Mouse (Mus musculus): ENCODE data around the gene Hectd1. TPM values are rescaled to one million over a fixed set of nuclear protein-coding genes. Genes with fewer than 3 reads are reported as not detected.

The Hectd1 gene
- polyA plus RNA-seq, 2 experiments: 35.8 to 44.0 TPM

- H3K27me3 ChIP-seq (ENCODE audit: control insufficient read depth, insufficient read depth, low read length): no peaks in the 10 kb centered on the region
- peaks cover 17% of the 10 kb centered on the region; the same call in 1 of the 2 replicates for H3K36me3 ChIP-seq (ENCODE audit: control insufficient read depth, insufficient read depth, low read length)
- H3K4me2 ChIP-seq (replicated peaks; ENCODE audit: low read depth, low read length, severe bottlenecking): no peak overlapping the region
- TF ChIP-seq POLR2A (IDR thresholded peaks at IDR 0.05; ENCODE audit: borderline replicate concordance, extremely low read depth, insufficient read depth, insufficient read length): no peak
- no peak for ATAC-seq (ENCODE audit: low FRiP score, low read depth)
- H3K4me3 ChIP-seq (replicated peaks; ENCODE audit: low read length): no peak overlapping the region
- H3K27ac ChIP-seq (replicated peaks; ENCODE audit: low read depth, low read length): no peak overlapping the region
- H3K9me3 ChIP-seq (ENCODE audit: control insufficient read depth, low read length): no peaks in the 10 kb centered on the region
- H3K9ac ChIP-seq (ENCODE audit: low read depth, low read length, severe bottlenecking): no peak overlapping the region
- 77% methylated on average over 8 of the region's 8 CpGs for WGBS
- DNase-seq (ENCODE audit: low spot score): no peak
- H3K4me1 ChIP-seq (ENCODE audit: control insufficient read depth, insufficient read depth, low read length): no peaks in the 10 kb centered on the region; the same call in 1 of the 2 replicates
These were observed 11.3 kb downstream of the Hectd1 start for GRCm38 (mm10) chr12:51817815-51818613.

GRCm38 (mm10) chr12:51811388-51812140 lies 17.8 kb downstream of the Hectd1 start:
- no peak for ATAC-seq (ENCODE audit: low FRiP score, low read depth)
- Histone ChIP-seq H3K9me3 (ENCODE audit: control insufficient read depth, low read length) (no peaks in the 10 kb centered on the region), H3K4me3 (replicated peaks; ENCODE audit: low read length) (no peak overlapping the region), H3K4me2 (replicated peaks; ENCODE audit: low read depth, low read length, severe bottlenecking) (no peak overlapping the region), H3K9ac (ENCODE audit: low read depth, low read length, severe bottlenecking) (no peak overlapping the region), H3K27ac (replicated peaks; ENCODE audit: low read depth, low read length) (no peak overlapping the region), H3K4me1 (ENCODE audit: control insufficient read depth, insufficient read depth, low read length) (0 out of 2 replicates have a peak, but pooled peaks cover 4% of the 10 kb centered on the region), H3K36me3 (ENCODE audit: control insufficient read depth, insufficient read depth, low read length) (peaks cover 11% of the 10 kb centered on the region; the same call in 1 of the 2 replicates), H3K27me3 (ENCODE audit: control insufficient read depth, insufficient read depth, low read length) (no peaks in the 10 kb centered on the region)
- no peak for DNase-seq (ENCODE audit: low spot score)
- no peak for TF ChIP-seq POLR2A (IDR thresholded peaks at IDR 0.05; ENCODE audit: borderline replicate concordance, extremely low read depth, insufficient read depth, insufficient read length)
- 78% methylated on average over 5 of the region's 5 CpGs for WGBS

- no peak for TF ChIP-seq POLR2A (IDR thresholded peaks at IDR 0.05; ENCODE audit: borderline replicate concordance, extremely low read depth, insufficient read depth, insufficient read length)
- peaks cover 19% of the 10 kb centered on the region for H3K36me3 ChIP-seq (ENCODE audit: control insufficient read depth, insufficient read depth, low read length)
- no peak overlapping the region for H3K4me3 ChIP-seq (replicated peaks; ENCODE audit: low read length)
- no peak overlapping the region for H3K9ac ChIP-seq (ENCODE audit: low read depth, low read length, severe bottlenecking)
- H3K27ac ChIP-seq (replicated peaks; ENCODE audit: low read depth, low read length): no peak overlapping the region
- no peak overlapping the region for H3K4me2 ChIP-seq (replicated peaks; ENCODE audit: low read depth, low read length, severe bottlenecking)
- 0 out of 2 replicates have a peak, but pooled peaks cover 4% of the 10 kb centered on the region for H3K4me1 ChIP-seq (ENCODE audit: control insufficient read depth, insufficient read depth, low read length)
- no peaks in the 10 kb centered on the region for H3K9me3 ChIP-seq (ENCODE audit: control insufficient read depth, low read length)
- DNase-seq (ENCODE audit: low spot score) (no peak), ATAC-seq (ENCODE audit: low FRiP score, low read depth) (no peak)
- no peaks in the 10 kb centered on the region for H3K27me3 ChIP-seq (ENCODE audit: control insufficient read depth, insufficient read depth, low read length)
These were observed 18.8 kb downstream of the Hectd1 start for GRCm38 (mm10) chr12:51810564-51810963.

- peaks cover 87% of the 10 kb centered on the region for H3K36me3 ChIP-seq (ENCODE audit: control insufficient read depth, insufficient read depth, low read length)
- H3K4me1 ChIP-seq (ENCODE audit: control insufficient read depth, insufficient read depth, low read length): no peaks in the 10 kb centered on the region
- H3K4me2 ChIP-seq (replicated peaks; ENCODE audit: low read depth, low read length, severe bottlenecking): no peak overlapping the region
- WGBS: 92% methylated on average over 7 of the region's 7 CpGs
- H3K4me3 ChIP-seq (replicated peaks; ENCODE audit: low read length): no peak overlapping the region
- no peaks in the 10 kb centered on the region for H3K27me3 ChIP-seq (ENCODE audit: control insufficient read depth, insufficient read depth, low read length)
- no peak for DNase-seq (ENCODE audit: low spot score)
- no peak overlapping the region for H3K27ac ChIP-seq (replicated peaks; ENCODE audit: low read depth, low read length)
- H3K9ac ChIP-seq (ENCODE audit: low read depth, low read length, severe bottlenecking): no peak overlapping the region
- H3K9me3 ChIP-seq (ENCODE audit: control insufficient read depth, low read length): no peaks in the 10 kb centered on the region
- TF ChIP-seq POLR2A (IDR thresholded peaks at IDR 0.05; ENCODE audit: borderline replicate concordance, extremely low read depth, insufficient read depth, insufficient read length): no peak
- no peak for ATAC-seq (ENCODE audit: low FRiP score, low read depth)
These were observed 44.5 kb downstream of the Hectd1 start for GRCm38 (mm10) chr12:51784842-51785241.

- ATAC-seq (ENCODE audit: low FRiP score, low read depth) (no peak), DNase-seq (ENCODE audit: low spot score) (no peak)
- H3K4me2 ChIP-seq (replicated peaks; ENCODE audit: low read depth, low read length, severe bottlenecking): no peak overlapping the region
- no peak for TF ChIP-seq POLR2A (IDR thresholded peaks at IDR 0.05; ENCODE audit: borderline replicate concordance, extremely low read depth, insufficient read depth, insufficient read length)
- H3K27ac ChIP-seq (replicated peaks; ENCODE audit: low read depth, low read length): no peak overlapping the region
- H3K36me3 ChIP-seq (ENCODE audit: control insufficient read depth, insufficient read depth, low read length): peaks cover 66% of the 10 kb centered on the region
- no peaks in the 10 kb centered on the region for H3K27me3 ChIP-seq (ENCODE audit: control insufficient read depth, insufficient read depth, low read length)
- H3K4me1 ChIP-seq (ENCODE audit: control insufficient read depth, insufficient read depth, low read length): no peaks in the 10 kb centered on the region
- H3K9ac ChIP-seq (ENCODE audit: low read depth, low read length, severe bottlenecking): no peak overlapping the region
- WGBS: 94% methylated on average over 15 of the region's 15 CpGs
- H3K9me3 ChIP-seq (ENCODE audit: control insufficient read depth, low read length): no peaks in the 10 kb centered on the region
- no peak overlapping the region for H3K4me3 ChIP-seq (replicated peaks; ENCODE audit: low read length)
These were observed 60.6 kb downstream of the Hectd1 start for GRCm38 (mm10) chr12:51768702-51769101.
